Mouse (Mus musculus): ENCODE results near the gene Dera.

Gene Dera

DNA sequence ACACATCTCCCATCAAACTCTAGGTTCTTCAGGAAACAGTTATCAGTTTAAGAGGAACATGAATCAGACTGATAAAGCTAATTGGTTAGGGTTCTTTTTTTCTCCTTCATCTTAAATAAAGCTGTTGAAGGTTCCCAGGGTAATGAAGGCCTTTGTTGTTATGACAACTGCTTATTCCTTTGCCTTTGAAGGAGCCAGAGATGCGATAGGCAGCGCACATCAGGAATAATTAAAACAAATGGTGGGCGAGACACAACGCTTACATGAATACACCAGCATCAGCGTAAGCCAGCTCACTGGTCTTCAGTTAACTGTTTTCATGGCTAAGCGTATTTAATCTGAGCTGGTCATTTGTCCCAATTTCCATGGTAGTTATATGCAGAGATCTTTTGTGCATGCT lies 132.9 kb downstream of the Dera start:
- no peak for DNase-seq (ENCODE audit: low read depth)

DNA sequence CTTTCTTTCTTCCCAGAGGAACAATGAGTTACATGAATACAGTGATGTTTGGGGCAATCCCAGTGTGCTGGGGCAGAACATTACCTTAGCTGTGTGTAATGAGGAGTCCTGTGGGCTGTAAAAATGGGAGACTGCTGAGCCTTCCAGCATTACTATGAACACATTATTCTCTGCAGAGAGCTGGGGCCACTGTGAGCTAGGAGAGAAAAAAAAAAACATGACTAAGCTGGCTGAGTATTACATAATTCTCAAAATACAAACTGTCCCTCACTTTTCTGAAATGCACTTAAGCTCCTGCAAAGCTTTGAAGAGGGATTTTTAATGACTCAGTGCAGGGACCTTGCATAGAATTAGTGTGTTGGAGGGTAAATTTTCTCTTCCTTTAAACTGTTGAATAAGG lies 143.3 kb downstream of the Dera start:
- no peak for DNase-seq (ENCODE audit: low read depth)

DNA sequence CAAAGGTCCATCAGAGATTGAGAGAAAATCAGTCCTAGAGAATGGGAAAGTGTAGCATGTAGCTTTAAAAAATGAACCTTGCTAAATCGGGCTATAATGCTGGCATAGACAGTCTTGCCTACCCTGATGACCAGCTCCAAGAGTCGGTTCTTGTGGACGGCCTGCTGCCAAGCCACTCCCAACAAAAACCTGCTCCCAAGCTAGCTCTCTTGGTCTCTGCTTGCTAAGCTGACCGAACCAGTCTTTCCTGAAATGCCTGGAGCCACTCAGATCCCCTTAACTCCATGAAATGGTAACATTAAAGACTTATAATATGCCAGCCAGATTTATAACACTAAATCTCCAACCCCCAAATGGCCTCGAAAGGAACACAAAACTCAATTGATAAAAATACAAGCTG lies 146.9 kb downstream of the Dera start:
- DNase-seq (ENCODE audit: low read depth), result no peak
